Comparison of ENCODE assay signal across 7 mouse cellular contexts in the genomic region with DNA sequence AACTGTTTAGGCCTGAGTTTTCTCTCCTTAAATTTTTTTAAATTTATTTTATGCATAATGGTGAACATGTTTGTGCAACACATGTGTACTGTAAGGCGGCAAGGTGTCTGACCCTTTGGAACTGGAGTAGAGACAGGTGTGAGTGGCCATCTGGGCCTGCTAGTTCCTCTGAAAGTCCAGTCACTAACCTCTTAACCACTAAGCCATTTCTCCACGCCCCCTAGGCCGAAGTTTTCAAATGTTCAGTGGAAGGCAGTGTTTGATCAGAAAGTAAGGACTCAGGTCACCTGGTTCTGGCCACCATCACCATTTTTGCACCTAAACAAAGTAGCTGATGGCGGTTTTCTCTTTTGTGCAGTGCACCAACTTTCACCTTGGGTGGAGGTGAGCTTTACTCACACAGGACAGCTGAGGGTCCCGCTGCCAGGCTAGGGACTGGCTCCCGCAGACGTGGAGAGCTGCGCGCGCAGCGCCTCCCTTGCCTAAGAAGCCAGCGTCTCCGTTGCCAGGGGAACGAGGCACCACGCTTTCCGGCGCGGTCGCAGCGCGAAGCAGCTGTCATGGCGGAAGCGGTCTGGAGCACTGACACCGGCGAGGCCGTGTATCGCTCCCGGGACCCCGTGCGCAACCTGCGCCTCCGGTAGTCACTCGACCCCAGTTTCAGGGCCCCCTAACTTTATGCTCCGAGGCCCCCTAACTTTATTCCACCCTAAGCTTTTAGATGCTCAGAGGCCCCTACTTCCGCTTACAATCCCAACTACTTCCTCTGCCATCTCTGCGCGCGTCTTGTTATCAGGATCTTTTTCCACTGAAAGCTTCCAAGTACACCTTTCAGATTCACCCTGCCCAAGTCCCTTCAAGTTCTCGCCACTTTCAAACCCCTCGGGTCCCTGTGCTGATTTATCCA. TPM values are rescaled to one million over a fixed set of nuclear protein-coding genes. Genes with fewer than 3 reads are reported as not detected.
A peak's percentile ranks its signal among the peaks of the same experiment; 100 is the strongest.
DNase-seq lines count a peak whose midpoint lies in the region; ATAC-seq lines count a peak whose summit lies in the region.

A gene (plus strand): TSS at position 526 of the 907 bp plus-strand sequence.

- H3K4me3 ChIP-seq in embryonic facial prominence, embryonic 10.5 days: peak within 1 kb of the TSS; percentile 78
- peak within 1 kb of the TSS; percentile 71 for H3K4me3 ChIP-seq in limb, embryonic 10.5 days
- peak within 1 kb of the TSS; percentile 59 for H3K4me3 ChIP-seq in midbrain, embryonic 13.5 days (replicated peaks)

- 5% methylated on average over 40 of the region's 40 CpGs for WGBS in embryonic facial prominence, embryonic 10.5 days
- WGBS in limb, embryonic 10.5 days: 5% methylated on average over 40 of the region's 40 CpGs
- WGBS in midbrain, embryonic 13.5 days: 4% methylated on average over 40 of the region's 40 CpGs

- peak; percentile 99 for ATAC-seq in granulocyte monocyte progenitor cell, adult 5-6 weeks (replicated peaks; ENCODE audit: poor library complexity, severe bottlenecking)
- peak; percentile 96 for ATAC-seq in midbrain, embryonic 13.5 days

- H3K27ac ChIP-seq in embryonic facial prominence, embryonic 10.5 days (replicated peaks): peak within 1 kb of the TSS; percentile 89
- peak within 1 kb of the TSS; percentile 85 for H3K27ac ChIP-seq in limb, embryonic 10.5 days
- H3K27ac ChIP-seq in midbrain, embryonic 13.5 days: peak within 1 kb of the TSS; percentile 70

- H3K4me1 ChIP-seq in embryonic facial prominence, embryonic 10.5 days: peaks cover 11% of the 10 kb centered on the region
- peaks cover 16% of the 10 kb centered on the region for H3K4me1 ChIP-seq in limb, embryonic 10.5 days
- peaks cover 10% of the 10 kb centered on the region for H3K4me1 ChIP-seq in midbrain, embryonic 13.5 days (replicated peaks)

- peak; percentile 94 for DNase-seq in adrenal gland, postnatal 10 days
- peak; percentile 96 for DNase-seq in embryonic facial prominence, embryonic 10.5 days (ENCODE audit: low spot score)
- DNase-seq in kidney, adult 11 months: peak; percentile 87
- DNase-seq in limb, embryonic 10.5 days (ENCODE audit: low spot score): peak; percentile 99
- peak; percentile 70 for DNase-seq in spleen, adult 12 weeks (ENCODE audit: low spot score)

- peaks cover 18% of the 10 kb centered on the region for H3K36me3 ChIP-seq in embryonic facial prominence, embryonic 10.5 days (replicated peaks)
- peaks cover 19% of the 10 kb centered on the region for H3K36me3 ChIP-seq in limb, embryonic 10.5 days
- H3K36me3 ChIP-seq in midbrain, embryonic 13.5 days: peaks cover 16% of the 10 kb centered on the region

- peak within 1 kb of the TSS; percentile 73 for H3K4me2 ChIP-seq in midbrain, embryonic 13.5 days (replicated peaks)

- peak within 1 kb of the TSS; percentile 66 for H3K9ac ChIP-seq in midbrain, embryonic 13.5 days (replicated peaks)

- H3K27me3 ChIP-seq in embryonic facial prominence, embryonic 10.5 days (replicated peaks; ENCODE audit: low read depth, poor library complexity, severe bottlenecking): no peaks in the 10 kb centered on the region
- no peaks in the 10 kb centered on the region for H3K27me3 ChIP-seq in limb, embryonic 10.5 days (ENCODE audit: low read depth, poor library complexity, severe bottlenecking)
- H3K27me3 ChIP-seq in midbrain, embryonic 13.5 days: no peaks in the 10 kb centered on the region

- H3K9me3 ChIP-seq in embryonic facial prominence, embryonic 10.5 days: no peaks in the 10 kb centered on the region
- no peaks in the 10 kb centered on the region for H3K9me3 ChIP-seq in limb, embryonic 10.5 days (replicated peaks)
- H3K9me3 ChIP-seq in midbrain, embryonic 13.5 days: no peaks in the 10 kb centered on the region

RNA-seq across cellular contexts. Expression of the gene that starts here (rescaled TPM):
- total RNA-seq in adrenal gland, postnatal 10 days (2021): 10 to 100 TPM in 1 of 2 experiments, 1 to 10 TPM in 1; 9.1 to 12.8 TPM
- polyA plus RNA-seq in embryonic facial prominence, embryonic 10.5 days (2016; fragmentation: Nextera tagmentation; extraction: Ambion mirVana): 18.4 and 18.7 TPM in 2 replicates
- 12.5 and 28.4 TPM in 2 replicates for total RNA-seq in granulocyte monocyte progenitor cell, adult 5-6 weeks (2014; fragmentation: Nextera tagmentation)
- 3.7 and 10.9 TPM in 2 replicates for total RNA-seq in granulocyte monocyte progenitor cell, adult 5-6 weeks (2017)
- polyA plus RNA-seq in limb, embryonic 10.5 days (2016; fragmentation: Nextera tagmentation; extraction: Ambion mirVana): 18.0 TPM in 2 replicates
- polyA plus RNA-seq in midbrain, embryonic 13.5 days (2015; fragmentation: Nextera tagmentation; extraction: Ambion mirVana): 12.4 and 15.8 TPM in 2 replicates

Comparison
In these comparisons a context has a peak if more than half of its experiments do, and no peak if none do; other contexts are left out.
1. Peak in every context shown above with its lines: DNase-seq, ATAC-seq, H3K4me3 ChIP-seq and H3K27ac ChIP-seq.